Mouse (Mus musculus) heart, embryonic 12.5 days (tissue): ENCODE data around the gene Vgll2. TPM values are rescaled to one million over a fixed set of nuclear protein-coding genes. Genes with fewer than 3 reads are reported as not detected.

Experiments used
- microRNA-seq: library from miRNA; unstranded; fragments of <30 nt; microRNA quantifications from one replicate; pipeline ENCODE4, GENCODE M21; 2017
- polyA plus RNA-seq: library from polyadenylated mRNA; unstranded; fragments of >200 nt; fragmentation: Nextera tagmentation; extraction: Ambion mirVana; gene quantifications from 2 replicates; pipeline ENCODE4 v1.2.1, GENCODE M21; 2016

Vgll2 gene
- polyA plus RNA-seq, 1 experiment from 2014 or later = 0.29 TPM

Small RNA genes within 50 kb of the gene (microRNA-seq; reads per million reads assigned to microRNA genes)
- gene Gm24084 = not detected

Other genes with a start within 250 kb of the Vgll2 start
- 0.03 TPM in 1 of 2 replicates, not detected in the other for gene Ros1, start 172.7 kb downstream of the Vgll2 start, polyA plus RNA-seq
- 9.3 and 9.9 TPM in 2 replicates for gene Dcbld1, start 211.1 kb downstream of the Vgll2 start, polyA plus RNA-seq